Mouse (Mus musculus) heart, postnatal 10 days (tissue): Measurements from ENCODE around the gene Gm2000. TPM values are rescaled to one million over a fixed set of nuclear protein-coding genes. Genes with fewer than 3 reads are reported as not detected.
"Not testable (repeated sequence)": the region's sequence is repeated elsewhere in the genome, so short reads cannot be mapped to it uniquely, and the experiment has no call there.

Experiments used
- DNase-seq, 2 experiments: peaks; one replicate each; pipeline ENCODE4 v3.0.0; 2021
- intact Hi-C: fragments of 180-260 bp; cut with DNase I; formaldehyde crosslinking; loops from one replicate; pipeline ENCODE4 v1.15.1; 2025
- total RNA-seq, 2 experiments: library from RNA; stranded (reverse); gene quantifications; 2 replicates each; pipeline ENCODE4 v1.2.3; 2021

Gm2000 gene
- 100 to 1,000 TPM; 508 to 514 TPM for total RNA-seq

- intact Hi-C loops: no loop called here
- DNase-seq: no peak
These were observed at the start of gene Gm2000 for GRCm38 (mm10) chr1:156365740-156366139. TSS of gene Gm2000 (plus strand) at chr1:156366040.

- no peak for DNase-seq
- intact Hi-C loops: no loop called here
These were observed 42.7 kb upstream of the Gm2000 start for GRCm38 (mm10) chr1:156323126-156323525.

- DNase-seq: no peak
- intact Hi-C loops: no loop called here
These were observed 25.0 kb upstream of the Gm2000 start for GRCm38 (mm10) chr1:156340847-156341246.

GRCm38 (mm10) chr1:156344433-156344832 lies 21.4 kb upstream of the Gm2000 start:
- intact Hi-C loops: no loop called here
- DNase-seq: no peak

GRCm38 (mm10) chr1:156345633-156346032 lies 20.2 kb upstream of the Gm2000 start:
- intact Hi-C loops: no loop called here

GRCm38 (mm10) chr1:156349031-156349430 lies 16.8 kb upstream of the Gm2000 start:
- intact Hi-C loops: no loop called here

More at GRCm38 (mm10) chr1:156345633-156346032, 20.2 kb upstream of the Gm2000 start:
- DNase-seq: no peak

GRCm38 (mm10) chr1:156350441-156350840 lies 15.4 kb upstream of the Gm2000 start:
- DNase-seq: no peak
- intact Hi-C loops: no loop called here

More at GRCm38 (mm10) chr1:156349031-156349430, 16.8 kb upstream of the Gm2000 start:
- DNase-seq: no peak

GRCm38 (mm10) chr1:156352466-156352865 lies 13.4 kb upstream of the Gm2000 start:
- intact Hi-C loops: no loop called here
- DNase-seq: no peak

GRCm38 (mm10) chr1:156381217-156381616 lies 15.4 kb downstream of the Gm2000 start:
- no peak for DNase-seq
- intact Hi-C loops: no loop called here

- intact Hi-C loops: no loop called here
- no peak for DNase-seq
These were observed 20.4 kb downstream of the Gm2000 start for GRCm38 (mm10) chr1:156386232-156386631.

- DNase-seq: no peak
- intact Hi-C loops: no loop called here
These were observed 21.0 kb downstream of the Gm2000 start for GRCm38 (mm10) chr1:156386880-156387279.

GRCm38 (mm10) chr1:156393148-156393547 lies 27.3 kb downstream of the Gm2000 start:
- intact Hi-C loops: no loop called here
- no peak for DNase-seq

GRCm38 (mm10) chr1:156400159-156400558 lies 34.3 kb downstream of the Gm2000 start:
- intact Hi-C loops: not testable (repeated sequence)

GRCm38 (mm10) chr1:156402491-156402890 lies 36.7 kb downstream of the Gm2000 start:
- no peak for DNase-seq
- intact Hi-C loops: no loop called here

More at GRCm38 (mm10) chr1:156400159-156400558, 34.3 kb downstream of the Gm2000 start:
- DNase-seq: not testable (repeated sequence)

- no peak for DNase-seq
- intact Hi-C loops: no loop called here
These were observed 37.4 kb downstream of the Gm2000 start for GRCm38 (mm10) chr1:156403251-156403650.

GRCm38 (mm10) chr1:156408004-156408403 lies 42.2 kb downstream of the Gm2000 start:
- DNase-seq: no peak
- intact Hi-C loops: no loop called here

GRCm38 (mm10) chr1:156408521-156408920 lies 42.7 kb downstream of the Gm2000 start:
- intact Hi-C loops: no loop called here

More at GRCm38 (mm10) chr1:156408521-156408920, 42.7 kb downstream of the Gm2000 start:
- no peak for DNase-seq

Other genes starting within 250 kb of the Gm2000 start
- under 1 TPM; 0.17 TPM for gene Fam163a, start 161.0 kb upstream of the Gm2000 start, total RNA-seq
- under 1 TPM; 0.22 to 0.50 TPM for gene Tdrd5, start 62.4 kb upstream of the Gm2000 start, total RNA-seq
- gene Nphs2, start 55.3 kb upstream of the Gm2000 start, total RNA-seq: under 1 TPM in 1 of 2 experiments, not detected in 1; 0.19 TPM
- under 1 TPM in 1 of 2 experiments, not detected in 1; 0.12 TPM for gene Axdnd1, start 55.1 kb downstream of the Gm2000 start, total RNA-seq
- 10 to 100 TPM; 22.2 to 29.6 TPM for gene Soat1, start 108.3 kb downstream of the Gm2000 start, total RNA-seq
- 10 to 100 TPM; 43.1 to 45.6 TPM for gene Gm10031, start 158.0 kb downstream of the Gm2000 start, total RNA-seq
- 10 to 100 TPM; 24.2 to 25.3 TPM for gene Abl2, start 192.7 kb downstream of the Gm2000 start, total RNA-seq